Mouse (Mus musculus) layer of hippocampus, adult 9-11 months (tissue): ENCODE results near the gene Mapkapk2.
A peak's percentile ranks its signal among the peaks of the same experiment; 100 is the strongest.
"Not testable (repeated sequence)": the region's sequence is repeated elsewhere in the genome, so short reads cannot be mapped to it uniquely, and the experiment has no call there.

Source experiments
- DNase-seq: peaks from one replicate; pipeline ENCODE4 v3.0.0; 2022

Gene Mapkapk2

DNA sequence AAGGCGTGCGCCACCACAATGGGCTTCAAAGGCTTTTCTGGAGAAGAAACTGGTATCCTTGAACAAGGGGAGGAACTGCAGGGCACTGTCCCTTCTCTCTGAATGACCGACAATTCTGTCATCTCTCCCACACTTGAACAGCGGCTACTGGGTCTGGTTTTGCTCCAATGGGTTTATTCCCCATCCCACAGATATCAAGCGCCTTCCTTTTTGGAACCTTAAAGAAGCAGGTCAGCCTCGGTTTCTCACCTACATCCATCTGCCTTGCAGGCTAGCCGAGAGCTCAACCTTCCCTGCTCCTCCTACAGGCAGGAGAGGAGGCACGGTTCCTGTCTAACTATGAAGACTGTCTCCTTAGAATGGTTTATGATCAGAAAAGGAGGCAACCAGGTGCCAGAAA, 48.7 kb downstream of the Mapkapk2 start:
- DNase-seq = no peak

- no peak for DNase-seq
Observed at GRCm38 (mm10) chr1:131048121-131048863, 49.3 kb downstream of the Mapkapk2 start.

- DNase-seq = no peak
Observed at GRCm38 (mm10) chr1:131046607-131047006, 51.0 kb downstream of the Mapkapk2 start.

GRCm38 (mm10) chr1:131045723-131046355, 51.8 kb downstream of the Mapkapk2 start:
- no peak for DNase-seq

DNA sequence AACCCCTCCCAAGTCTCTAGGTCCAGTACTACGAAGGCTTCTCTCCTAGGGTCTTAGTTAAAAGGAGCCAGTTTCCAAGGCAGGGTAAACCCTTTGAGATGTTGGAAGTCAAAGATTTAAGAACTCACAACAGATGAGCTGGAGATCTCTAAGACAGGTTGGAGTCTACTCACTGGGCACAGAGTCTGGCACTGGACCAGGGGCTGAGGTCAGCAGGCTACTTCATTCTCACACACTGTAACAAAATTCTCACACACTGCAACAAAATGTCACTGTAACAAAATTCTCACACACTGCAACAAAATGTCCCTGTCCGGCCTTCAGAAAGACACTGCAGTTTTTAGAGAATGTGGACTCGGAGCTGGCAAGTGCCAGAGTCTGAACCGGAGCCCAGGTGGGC, 54.0 kb downstream of the Mapkapk2 start:
- DNase-seq = no peak

DNA sequence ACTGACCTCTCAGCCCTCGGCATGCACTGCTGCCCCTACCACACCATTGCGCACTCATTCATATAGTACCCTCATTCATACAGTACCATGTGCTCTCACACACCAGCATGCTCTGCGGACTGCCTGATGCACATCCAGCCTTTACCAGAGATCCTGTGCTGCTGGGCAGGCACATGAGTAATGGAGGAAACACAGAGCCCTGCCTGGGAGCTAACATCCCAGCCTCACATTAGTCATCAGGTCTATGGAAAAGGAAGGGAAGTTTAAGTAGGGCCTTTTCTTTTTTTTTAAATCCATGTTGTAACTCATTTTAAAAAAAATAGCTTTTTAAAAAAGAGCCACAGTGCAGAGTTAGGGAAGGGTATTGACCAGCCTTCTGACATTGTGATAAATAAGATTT, 54.9 kb downstream of the Mapkapk2 start:
- DNase-seq = no peak

- DNase-seq = no peak
Observed at GRCm38 (mm10) chr1:131042263-131042662, 55.4 kb downstream of the Mapkapk2 start.

- DNase-seq = no peak
Observed at GRCm38 (mm10) chr1:131039479-131039878, 58.1 kb downstream of the Mapkapk2 start.

DNA sequence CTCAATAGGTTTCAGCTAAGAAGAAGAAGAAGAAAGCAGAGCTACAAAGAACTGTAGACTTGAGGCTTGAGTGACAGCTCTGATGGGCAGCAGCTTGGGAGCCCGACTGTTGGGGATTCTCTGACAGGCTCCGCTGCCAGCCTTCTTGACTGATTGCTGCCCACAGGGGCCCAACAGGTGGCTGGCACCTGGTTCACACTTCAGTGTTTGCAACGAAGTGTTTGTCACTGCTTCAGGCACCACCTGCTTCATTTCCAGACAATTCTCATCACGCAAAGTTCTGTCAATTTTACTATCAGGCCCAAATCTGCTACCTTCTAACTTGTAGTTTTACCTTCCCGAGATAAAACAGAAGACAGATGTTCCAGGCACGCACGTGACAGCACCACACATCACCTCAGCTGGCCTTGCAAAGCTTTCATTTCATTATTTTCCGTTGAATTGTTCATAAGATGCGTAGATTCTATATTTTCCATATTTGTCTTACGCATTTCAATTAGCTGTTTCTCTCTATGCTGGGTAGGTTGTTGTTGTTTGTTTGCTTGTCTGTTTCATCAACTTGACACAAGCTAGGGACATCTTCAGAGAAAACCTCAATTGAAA, 59.1 kb downstream of the Mapkapk2 start:
- DNase-seq = peak; percentile 33

- no peak for DNase-seq
Observed at GRCm38 (mm10) chr1:131038001-131038400, 59.6 kb downstream of the Mapkapk2 start.

GRCm38 (mm10) chr1:131031267-131031666, 66.4 kb downstream of the Mapkapk2 start:
- no peak for DNase-seq

DNA sequence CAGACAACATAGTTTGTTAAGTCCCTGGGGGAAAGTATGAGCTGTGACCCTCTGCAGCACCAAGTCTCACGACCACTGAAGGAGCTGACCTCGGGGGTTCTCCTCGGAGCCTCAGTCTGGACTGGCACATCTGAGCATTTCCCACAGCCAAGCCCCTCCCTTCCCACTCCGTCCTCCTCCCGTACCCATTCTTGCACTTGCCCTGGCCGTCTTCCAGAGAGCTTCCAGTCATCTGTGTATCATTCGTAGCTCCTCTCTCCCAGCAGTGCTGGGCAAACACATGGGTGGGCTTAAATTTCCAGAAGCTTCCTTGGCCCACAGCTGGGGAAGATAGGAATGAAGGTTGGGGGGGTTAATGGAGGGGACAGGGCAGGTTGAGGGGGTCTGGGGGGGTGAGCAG, 67.4 kb downstream of the Mapkapk2 start:
- no peak for DNase-seq

DNA sequence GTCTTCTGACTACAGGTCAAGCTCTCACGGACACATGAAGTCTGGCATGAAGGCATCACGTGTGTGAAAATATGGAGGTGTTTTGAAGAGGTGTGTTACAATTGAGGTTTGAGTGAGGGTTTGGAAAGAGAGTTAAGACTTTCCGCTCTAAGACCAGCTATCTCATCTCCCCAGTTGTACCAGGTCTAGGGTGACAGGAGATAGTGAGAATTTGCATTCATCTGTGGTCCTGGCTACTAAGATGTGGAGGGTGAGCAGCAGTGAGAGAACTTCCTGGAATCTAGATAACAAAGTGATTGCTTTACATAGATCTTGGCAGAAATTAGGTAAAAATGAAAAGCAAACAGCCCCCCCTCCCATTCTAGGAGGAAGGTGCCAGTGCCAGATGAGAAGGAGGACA, 68.4 kb downstream of the Mapkapk2 start:
- DNase-seq = no peak

DNA sequence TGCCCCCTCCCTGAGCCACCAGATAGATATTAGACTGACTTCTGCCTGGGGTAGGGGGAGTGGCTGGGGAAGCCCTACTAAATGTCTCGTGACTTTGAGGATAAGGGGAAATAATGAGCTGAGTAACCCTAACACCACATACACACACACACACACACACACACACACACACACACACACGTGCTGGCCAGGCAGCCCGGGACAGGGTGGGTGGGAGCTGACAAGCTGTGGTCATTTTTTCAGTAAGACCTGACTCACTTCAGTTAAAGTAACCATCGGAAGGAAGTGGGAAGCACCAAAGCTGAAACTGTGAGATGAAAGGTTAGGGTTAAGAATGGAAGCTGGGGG, 71.8 kb downstream of the Mapkapk2 start:
- DNase-seq = no peak

- no peak for DNase-seq
Observed at GRCm38 (mm10) chr1:131024900-131025842, 72.5 kb downstream of the Mapkapk2 start.

DNA sequence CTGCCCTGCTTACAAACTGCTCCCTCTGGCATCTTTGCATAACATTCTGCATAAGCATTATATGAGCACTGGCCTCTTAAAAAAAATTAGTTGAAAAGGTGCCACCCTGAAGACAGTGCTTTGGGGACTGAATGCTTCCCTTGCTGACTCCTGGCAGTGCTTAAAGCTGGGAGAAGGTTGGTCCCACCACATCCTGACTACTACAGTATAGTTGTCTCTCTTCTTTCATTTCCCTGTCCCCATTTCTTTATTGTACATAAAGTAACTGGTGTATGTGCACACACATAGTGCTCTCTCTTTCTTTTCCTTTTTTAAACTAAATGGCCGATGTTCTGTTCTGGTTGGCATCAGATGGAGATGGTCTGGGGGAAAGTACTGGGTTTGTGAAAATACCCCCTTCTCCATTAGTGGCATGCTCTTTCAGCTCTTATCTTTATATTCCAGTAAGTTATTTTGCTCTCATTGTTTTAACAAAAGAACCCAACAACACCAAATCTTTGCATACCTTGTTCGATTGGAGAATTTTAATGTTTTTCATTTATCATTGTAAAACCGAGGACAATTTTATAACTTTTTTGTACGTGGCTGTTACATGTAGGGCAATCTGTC, 74.3 kb downstream of the Mapkapk2 start:
- not testable (repeated sequence) for DNase-seq

GRCm38 (mm10) chr1:131022591-131023249, 74.9 kb downstream of the Mapkapk2 start:
- no peak for DNase-seq

- DNase-seq = no peak
Observed at GRCm38 (mm10) chr1:131021900-131022590, 75.6 kb downstream of the Mapkapk2 start.

- DNase-seq = no peak
Observed at GRCm38 (mm10) chr1:131021438-131021837, 76.2 kb downstream of the Mapkapk2 start.

DNA sequence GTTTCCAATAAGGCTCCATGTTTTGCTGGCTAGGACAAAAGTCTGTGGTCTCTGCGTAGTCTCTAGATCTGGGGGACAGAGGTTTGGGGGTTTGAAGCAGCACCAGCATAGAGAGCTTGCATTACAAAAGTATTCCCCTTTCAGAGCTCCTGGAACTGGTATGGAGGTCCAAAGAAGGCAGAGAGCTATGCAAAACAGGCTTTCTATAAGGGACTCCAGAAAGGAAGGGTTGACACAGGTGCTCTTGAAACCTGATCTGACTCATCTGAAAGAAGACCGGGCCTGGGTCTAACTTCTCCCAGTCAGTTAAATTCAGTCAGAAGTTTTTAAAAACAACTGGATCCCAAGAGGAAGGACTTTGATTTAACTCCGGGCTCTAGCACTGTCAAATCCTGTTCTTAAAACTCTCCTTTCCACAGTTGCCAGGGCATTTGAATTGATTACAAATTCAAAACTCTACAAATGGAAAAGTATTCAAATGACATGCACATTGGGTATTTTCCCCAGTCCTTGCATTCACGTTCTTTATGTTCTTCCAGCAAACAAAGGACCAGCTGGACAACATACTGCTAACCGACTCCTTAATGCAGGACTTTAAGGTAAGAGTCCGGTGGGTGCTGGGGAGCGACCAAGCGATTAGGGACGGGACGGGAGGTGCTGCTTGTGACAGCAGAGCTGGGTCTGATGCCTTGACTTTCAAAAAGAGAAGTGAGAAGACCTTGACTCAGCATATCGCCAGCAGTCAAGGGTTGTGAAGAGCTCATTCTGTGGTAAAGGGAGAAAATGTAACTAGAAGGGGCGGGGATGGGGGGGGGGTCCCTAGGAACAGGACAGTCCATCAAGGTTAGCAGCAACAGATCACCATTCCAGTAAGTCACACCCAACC, 77.0 kb downstream of the Mapkapk2 start:
- no peak for DNase-seq
